Mouse (Mus musculus) embryo, embryonic 10 days (tissue): Measurements from ENCODE around the gene Veph1.
A peak's percentile ranks its signal among the peaks of the same experiment; 100 is the strongest.

Experiments used
- DNase-seq: peaks from one replicate; pipeline ENCODE4 v3.0.0-alpha.2; 2015; ENCODE audit warnings: low spot score

The Veph1 gene

DNA sequence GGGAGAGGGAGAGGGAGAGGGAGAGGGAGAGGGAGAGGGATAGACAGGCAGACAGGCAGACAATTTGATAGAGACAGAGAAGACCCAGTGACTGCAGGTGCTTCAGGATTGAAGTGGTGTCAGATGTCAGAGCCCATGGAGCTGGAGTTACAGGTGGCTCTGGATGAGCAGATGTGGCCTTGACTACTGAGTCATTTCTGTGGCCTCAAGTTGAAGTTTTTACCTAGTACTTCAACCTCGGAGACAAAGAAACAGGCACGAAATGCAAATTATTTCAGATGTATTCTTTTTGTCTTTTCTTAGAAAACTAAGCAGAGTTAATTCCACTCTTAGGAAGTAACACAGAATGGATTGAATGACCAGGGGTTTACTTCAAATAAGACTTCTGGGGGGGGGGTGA lies 195.6 kb downstream of the Veph1 start:
- DNase-seq = no peak

DNA sequence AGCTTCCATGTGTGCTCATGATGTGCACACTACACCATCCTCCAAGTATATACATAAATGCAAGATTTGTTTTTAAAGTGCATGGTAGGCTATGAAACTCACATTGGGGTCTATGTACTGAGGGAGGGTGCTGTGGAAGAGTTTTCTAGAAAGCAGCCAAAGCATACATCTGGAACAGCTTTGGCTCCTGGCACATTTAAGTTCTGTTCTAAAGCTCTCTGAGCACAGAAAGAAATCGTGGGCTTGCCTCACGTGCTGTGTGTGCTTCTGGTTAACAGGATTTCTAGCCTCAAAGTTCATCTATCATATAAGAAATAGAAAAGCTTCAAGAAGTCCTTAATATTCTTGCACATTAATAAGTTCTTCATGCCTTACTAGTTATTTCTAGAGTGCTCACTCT lies 204.9 kb downstream of the Veph1 start:
- DNase-seq = no peak

DNA sequence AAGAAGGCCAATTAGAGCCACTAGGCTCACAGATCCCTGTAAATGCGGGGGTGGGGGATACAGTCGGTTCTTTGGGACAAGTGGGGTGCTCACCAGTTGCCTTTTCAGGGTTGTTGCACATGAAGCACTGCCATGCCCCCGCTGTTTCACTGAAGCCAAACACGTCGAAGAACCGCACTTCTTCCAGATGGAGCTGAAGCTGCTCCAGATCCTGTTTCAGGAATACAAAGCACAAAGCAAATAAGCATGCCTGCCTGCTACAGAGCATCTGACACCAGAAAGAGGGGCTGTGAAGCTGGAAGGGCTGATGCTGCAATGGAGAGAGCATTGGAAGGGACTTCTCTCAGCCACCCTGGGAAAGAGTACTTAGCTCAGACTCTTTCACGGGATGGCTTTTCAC lies 209.0 kb downstream of the Veph1 start:
- DNase-seq = no peak

DNA sequence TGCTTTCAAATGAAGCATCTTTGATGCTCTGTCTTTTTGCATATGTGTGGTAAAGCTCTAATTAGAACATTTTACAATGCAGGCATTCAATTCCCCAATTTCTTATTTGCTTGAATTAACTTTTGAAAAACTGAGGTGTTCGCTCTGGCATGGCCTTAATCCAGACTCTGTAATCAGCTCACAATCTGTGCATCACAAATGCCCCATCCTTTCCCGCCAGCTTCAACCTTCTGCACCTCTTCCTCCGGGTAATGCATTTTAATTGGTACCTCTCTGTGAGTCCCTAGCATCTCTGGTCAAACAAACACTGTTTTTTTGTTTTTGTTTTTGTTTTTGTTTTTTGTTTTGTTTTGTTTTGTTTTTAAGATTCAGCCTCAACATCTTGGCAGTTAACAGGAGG lies 212.8 kb downstream of the Veph1 start:
- no peak for DNase-seq

DNA sequence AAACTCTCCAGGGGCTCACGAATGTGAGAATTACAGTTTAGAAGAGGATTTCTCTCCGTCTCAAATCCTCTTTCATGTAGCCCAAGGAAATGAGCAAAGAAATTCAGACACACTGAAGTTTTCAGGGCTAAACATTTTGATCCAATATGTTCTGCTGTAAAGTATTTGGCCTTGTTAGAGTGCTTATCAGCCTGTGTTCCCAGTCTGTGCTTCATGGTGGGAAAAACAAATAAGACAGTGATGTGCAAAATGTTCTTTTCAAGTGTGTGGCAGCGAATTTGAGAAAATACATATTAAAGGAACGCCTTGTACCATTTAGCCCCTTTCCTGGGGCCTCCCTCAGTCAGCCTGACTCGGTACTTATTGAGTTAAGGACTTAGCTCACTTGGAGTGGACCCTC lies 213.2 kb downstream of the Veph1 start:
- no peak for DNase-seq

DNA sequence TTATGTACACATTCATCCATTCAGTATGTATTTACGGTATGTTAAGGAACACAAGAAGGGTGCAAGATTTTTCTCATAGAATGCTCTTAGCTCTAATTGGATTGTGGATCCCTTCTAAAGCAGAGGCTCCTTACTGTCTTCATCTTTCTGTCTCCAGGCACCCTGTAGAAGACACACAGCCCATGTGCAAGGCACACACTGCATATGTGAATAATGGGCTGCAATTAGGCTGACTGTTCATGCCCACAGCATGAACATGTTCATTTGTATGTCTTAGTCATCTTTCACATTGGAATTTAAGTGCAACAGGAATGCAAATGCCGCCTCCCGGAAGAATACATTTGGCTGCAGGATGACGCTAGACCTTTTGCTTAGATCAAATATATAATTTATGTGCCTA lies 213.7 kb downstream of the Veph1 start:
- no peak for DNase-seq

DNA sequence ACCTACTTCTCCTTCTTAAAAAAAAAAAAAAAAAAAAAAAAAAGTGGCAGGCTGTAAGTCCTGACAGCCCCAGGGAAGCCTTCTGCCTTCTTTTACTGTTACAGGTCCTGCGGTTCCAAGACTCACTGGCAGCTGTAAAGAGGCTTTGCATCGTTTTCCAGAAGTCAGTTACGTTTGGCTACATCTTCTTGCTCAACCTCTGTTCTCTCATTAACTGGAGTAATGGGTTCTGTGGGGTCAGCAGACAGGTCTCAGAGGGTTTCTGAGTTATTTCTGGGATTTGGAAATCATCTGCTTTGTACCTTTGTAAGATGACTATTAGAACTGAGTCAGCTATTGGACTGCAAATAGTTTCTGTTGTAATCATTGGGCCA lies 215.3 kb downstream of the Veph1 start:
- no peak for DNase-seq

DNA sequence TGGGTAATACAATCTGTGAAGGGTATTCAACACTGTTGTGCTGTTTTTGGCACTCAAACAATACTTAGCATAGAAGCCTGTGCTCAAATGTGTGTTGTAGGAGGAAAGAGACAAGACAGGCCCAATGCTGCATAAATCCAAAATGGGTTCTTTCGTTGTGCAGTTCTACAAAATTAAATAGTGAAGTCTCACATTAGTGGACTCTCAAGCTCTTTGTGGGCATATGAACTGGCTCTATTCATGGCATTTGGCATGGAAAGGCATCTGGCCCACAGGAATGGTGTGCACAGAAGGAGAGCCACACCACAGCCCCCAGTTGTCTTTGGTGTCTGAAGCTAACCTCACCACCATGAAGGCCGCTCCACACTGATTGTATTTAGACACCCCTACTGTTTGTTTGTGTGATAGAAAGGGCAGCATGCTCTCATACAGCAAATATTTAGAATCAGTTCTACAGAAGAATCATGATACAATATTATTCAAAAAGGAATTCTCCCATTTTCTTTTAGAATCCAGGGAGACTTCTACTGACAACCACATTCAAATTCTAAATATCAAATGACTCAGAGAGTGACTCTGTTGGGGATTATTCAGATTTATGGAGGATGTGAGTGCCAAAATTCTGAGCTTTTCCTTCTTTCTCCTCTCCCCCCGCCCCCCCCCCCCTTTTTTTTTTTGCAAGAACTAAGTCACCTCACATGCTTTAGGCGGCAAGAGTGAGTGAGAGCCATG lies 215.8 kb downstream of the Veph1 start:
- no peak for DNase-seq

DNA sequence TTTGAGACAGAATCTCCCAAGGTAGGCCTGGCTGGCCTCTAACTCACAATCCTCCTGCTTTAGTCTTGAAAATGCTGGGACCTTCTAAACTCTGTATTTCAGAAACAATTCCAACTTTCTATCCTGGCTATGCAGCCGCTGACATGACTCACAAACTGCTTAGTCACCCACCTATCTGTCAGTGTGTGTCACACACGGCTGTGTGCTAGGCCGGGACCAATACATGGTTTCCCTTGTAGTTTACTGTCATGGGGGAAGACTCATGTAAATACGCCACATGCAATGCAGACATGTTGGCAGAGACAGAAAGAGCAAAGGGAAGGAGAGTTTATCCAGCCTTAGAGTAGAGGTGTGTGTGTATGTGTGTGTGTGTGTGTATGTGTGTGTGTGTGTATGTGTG lies 216.8 kb downstream of the Veph1 start:
- DNase-seq = no peak

DNA sequence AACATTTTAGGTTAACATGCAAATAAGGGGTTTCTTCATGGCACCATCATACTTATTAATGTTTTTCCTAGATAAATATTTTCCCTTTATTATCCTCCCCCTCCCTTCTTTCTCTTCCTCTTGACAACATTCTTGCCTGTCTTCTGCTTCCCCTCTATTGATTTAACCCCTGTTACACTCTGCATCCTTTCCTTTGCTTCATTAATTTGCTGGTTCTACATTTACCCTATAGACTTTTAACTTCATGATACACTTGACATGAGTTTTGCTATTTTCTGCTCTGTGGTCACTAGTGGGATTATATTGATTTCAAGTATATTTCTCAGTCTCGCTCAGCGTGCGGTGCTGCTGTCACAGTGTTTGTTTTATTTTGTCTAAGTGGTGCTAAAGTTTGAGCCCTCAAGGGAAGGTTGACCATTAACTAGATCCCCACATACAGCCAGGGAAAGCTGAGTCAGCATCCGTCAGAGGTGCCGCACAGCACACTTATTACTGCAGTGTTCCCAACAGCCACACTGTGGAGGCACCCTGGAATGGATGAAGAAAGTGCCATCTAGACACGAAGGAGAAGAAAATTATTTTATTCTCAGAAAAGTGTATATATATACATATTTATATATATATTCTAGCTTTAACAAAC lies 217.6 kb downstream of the Veph1 start:
- DNase-seq = peak; percentile 20

DNA sequence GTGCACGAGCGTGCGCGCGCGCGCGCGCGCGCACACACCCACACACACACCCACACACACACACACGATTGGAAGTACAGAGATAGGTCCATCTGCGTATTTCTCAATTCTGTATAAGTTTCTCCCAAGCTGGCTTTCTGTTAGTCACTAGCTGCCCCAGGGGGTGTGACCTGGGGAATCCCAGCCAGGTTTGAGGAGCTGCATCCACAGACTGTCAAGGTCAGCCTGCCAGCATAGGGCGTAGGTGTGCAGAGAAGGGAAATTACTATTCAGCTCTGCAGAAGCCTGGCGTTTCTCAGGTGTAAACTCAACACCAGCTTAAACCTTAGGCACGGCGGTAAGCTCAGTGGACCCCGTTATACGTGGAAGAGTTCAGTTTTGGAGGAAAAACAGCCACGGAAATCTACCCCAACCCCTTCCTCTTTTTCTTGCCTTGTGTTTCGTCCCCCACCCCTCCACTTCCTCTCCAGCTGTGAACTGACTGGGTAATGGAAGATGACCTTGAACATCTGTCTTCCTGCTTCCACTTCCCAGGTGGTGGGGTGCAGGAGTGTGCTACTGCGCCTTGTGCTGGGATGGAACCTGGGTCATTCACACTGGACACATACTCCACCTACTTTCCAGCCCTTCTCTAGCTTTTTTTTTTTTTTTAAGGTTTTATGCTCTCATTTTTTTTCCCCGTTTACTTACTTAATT lies 218.5 kb downstream of the Veph1 start:
- no peak for DNase-seq

DNA sequence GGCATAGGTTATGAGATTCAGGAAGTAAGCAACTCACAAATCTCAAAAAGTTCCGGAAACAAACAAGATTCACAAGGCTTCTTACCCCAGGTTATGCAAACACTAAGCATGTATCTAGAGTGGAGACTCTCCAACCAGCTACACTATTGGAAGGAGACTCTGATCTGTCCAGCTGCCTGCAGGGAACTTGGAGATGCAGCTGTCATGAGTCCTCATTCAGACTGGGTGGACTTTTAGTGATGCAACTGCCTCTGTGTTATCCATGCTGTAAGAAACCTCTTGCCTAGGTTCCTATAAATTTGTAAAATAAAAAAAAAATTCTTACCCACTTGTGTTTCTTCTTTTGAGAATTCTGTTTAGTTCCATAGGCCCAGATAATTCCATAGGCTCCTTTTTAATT lies 226.4 kb downstream of the Veph1 start:
- DNase-seq = no peak

DNA sequence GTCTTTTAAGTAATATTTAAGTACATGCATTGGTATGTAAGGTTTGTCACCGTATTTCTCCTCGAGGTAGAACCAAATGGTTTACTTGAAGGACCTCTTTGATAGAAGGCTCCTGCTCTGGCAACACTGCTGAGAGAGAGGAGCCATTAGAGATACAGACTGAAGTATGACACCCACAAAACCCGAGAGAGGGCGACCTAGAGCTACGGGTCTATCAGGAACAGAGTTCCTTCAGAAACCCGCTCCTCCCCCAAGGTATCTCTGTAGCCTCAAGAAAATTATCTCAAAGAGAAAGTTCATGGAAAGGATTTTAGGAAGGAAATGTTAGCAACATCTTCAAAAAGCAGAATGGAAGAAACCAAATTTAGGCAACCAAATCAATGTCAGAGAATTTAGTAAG lies 232.8 kb downstream of the Veph1 start:
- DNase-seq = peak; percentile 45

DNA sequence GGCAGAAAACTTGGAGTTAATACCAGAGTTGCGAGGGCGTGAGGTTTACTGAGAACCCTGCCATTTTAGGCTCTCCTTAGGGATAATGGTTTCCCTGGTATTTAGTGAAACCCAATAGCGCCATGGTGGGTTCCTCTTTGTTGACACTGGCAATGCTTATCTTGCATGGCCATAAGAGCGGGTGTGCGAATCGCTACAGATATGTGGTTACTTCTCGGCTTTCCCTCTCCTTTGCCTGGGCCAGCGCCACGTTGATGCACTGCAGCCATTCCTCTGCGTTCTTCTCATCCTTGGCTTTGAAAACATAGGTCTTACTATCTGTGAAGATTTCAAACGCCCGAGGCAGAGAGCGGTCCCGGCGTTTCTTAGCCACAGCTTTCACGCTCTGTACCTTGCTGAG lies 239.7 kb downstream of the Veph1 start:
- DNase-seq = no peak

DNA sequence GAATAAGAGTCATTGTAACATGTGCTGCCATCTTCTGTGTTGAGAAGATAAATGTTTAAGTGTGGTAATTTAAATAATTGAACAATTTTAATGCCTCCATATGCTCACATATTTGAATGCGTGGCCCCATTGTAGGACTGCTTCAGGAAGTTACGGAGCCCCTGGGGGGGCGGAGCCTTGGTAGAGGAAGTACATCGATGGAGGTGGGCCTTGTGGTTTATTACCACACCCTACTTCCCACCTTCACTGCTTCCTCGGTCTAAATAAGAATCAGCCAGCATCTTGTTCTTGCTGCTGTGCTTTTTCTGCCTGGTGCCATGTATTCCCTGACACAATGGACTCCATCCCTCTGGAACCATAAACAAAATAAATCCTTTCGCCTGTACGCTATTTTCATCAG lies 241.0 kb downstream of the Veph1 start:
- DNase-seq = no peak

DNA sequence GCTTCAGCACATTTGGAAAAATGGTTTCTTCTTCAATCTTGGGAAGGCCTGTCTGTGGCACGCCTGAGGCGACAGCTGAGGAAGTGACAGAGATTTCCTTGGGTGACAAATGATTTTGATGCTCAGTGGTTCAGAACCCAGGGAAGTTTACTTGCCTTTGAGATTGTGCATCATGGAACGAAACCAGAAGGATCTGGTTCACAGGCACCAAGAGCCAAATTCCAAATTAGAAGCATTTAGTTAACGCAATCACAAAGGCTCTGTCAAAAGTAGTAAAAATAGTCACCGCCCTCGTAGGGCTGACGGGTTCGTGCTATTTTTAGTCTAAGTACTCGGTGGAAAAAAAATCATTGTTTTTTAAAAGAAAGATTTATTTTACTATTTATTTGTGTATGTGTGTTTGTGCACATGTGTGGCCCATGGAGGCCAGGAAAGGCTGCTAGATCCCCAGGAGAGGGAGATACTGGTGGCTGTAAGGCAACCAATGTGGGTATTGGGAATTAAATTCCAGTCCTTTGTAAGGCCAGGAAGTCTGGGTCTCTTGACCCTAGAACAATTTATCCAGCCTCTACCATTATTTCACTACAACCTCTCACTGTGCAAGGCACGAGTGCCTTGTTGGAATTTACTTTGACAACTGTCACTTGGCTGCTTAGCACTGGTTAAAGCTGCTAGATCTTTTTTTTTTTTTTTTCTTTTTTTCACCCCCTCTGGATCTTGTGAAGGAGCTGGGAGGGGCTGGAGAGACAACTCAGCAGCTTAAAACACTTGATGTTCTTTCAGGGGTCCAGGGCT lies 246.3 kb downstream of the Veph1 start:
- peak; percentile 37 for DNase-seq

DNA sequence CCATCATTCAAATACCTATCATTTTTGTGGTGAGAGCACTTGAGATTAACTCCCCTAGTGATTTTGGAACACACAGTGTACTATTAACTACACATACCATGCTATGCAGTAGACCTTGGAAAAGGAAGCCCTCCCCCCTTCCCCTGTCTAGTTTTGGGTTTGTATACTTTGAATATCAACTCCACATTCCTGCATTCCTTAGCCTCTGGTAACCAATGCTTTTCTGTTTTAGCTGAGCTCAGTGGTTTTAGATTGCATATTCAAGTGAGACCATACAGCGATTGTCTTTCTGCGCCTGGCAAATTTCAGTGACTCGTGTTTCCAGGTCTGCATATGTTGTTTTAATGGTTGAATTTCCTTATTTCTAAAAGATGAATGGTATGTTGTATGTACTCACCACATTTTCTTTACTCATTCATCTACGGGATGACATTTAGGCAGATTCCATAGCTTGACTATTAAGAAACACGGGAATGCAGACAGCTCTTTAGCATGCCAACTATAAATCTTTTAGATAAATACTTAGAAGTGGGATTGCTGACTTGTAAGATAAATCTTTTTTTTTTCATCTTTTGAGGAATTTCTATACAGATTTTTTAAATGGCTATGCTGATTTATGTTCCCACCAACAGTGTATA lies 255.7 kb downstream of the Veph1 start:
- no peak for DNase-seq

DNA sequence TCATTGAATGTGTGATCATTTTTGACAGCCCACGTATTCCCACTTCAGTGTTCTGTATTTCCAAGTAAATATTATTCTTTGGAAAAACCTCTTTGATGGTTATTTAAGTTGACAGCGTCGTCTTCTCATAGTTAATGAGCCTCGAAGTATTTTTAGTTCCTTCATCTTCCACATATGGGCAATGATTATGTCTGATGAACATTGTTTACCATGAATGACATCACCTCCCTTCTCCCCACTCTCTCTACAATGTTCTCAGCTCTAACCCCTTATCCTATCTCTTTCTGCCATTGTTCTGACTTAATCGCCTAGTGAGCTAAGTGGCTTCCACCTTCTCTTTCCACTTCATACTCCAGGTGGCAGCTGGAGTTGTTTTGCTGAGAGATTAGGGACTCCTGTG lies 261.4 kb downstream of the Veph1 start:
- DNase-seq = no peak

DNA sequence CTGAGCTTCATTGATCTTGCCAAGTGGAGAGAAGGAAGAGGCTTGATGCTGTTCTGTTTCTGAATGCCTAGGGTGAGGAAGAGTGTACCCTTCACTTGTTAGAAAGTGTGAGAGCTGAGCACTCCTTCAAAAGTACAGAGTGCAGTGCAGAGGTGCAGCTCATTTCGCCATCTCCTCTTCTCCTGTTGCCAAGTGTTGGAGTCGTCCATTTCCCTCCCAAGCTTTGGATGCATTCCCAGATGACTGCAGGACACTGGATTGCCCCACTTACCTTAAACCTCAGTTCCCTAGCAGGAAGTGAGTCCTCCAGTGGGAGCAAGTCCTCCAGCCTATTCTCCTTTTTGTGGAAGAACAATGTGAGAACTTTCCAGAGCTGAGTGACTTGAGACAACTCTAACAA lies 263.3 kb downstream of the Veph1 start:
- no peak for DNase-seq

DNA sequence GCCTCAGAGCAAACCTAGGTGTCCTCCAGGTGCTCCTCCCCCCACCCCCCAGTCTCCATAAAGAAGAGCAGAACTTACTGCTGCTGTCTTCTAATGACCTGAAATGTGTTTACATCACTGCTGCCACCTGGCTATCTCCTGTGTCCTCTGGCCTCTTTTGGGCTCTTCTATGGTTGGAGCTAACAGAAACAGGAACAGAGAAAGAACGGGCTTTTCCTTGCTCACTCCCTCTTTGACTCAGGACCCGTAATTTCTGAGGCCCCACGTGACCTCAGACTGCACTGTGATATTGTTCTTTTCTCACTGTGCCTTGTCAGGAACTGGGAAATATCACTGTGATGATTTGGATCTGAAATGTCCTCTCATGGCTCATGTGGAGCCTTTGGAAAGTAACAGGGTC lies 271.2 kb downstream of the Veph1 start:
- no peak for DNase-seq

DNA sequence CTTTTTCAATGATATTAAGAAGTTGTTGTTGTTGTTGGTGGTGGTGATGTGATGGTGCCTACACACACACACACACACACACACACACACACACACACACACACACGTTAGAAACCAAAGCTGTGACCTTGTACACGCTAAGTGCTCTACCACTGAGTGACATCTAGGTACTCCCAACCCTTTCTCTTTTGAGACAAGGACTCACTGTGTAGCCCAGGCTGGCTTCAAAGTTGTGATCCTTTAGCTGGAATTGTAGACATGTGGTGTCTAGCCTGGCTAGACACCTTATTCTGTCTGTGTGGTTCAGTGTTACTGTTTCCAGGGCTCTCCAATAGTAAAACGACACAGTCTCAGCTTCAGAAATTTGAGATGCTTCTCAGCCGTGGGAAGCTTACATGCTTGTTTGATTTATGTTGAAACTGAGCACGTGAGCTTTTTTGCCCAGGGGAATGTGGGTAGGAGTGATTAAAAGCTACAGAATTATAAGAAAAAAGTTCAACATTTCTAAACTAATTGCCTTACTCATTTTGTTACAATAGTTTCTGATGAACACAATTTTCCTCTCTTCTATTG lies 272.3 kb downstream of the Veph1 start:
- DNase-seq = no peak

DNA sequence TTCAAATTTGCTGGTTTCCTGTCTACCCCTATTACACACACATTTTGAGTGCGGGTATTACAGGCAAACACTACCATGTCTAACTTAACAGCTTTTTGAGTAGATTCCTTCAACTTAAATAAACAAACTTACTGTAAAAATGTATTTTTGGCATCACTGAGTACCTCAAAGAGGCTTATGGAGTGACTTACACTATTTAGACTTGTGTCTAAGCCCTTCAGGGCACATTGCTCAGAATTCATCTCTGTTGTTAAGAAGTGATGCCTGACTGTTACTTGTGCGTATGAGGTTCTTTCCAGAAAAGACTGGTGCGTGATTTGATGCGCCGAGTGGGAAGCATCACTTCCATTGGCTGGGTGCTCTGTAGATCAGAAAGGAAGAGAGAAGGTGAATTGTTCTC lies 277.5 kb downstream of the Veph1 start:
- DNase-seq = no peak
